Mouse (Mus musculus) spleen, adult 2 months (tissue): ENCODE measurements around the gene Pbx1.

Source experiments
- CTCF ChIP-seq: fragments of 200-500 bp; IDR thresholded peaks from 2 replicates; pipeline ENCODE4 v1.5.1; 2011; ENCODE audit warnings: mild to moderate bottlenecking, inconsistent platforms; ENCODE audit not compliant: insufficient read depth, insufficient read length, insufficient replicate concordance; ENCODE audit errors: extremely low read depth
- POLR2A ChIP-seq: fragments of 200-500 bp; IDR thresholded peaks from 2 replicates; pipeline ENCODE4 v1.6.1; 2011; ENCODE audit warnings: low read depth, low read length, inconsistent platforms

DNA sequence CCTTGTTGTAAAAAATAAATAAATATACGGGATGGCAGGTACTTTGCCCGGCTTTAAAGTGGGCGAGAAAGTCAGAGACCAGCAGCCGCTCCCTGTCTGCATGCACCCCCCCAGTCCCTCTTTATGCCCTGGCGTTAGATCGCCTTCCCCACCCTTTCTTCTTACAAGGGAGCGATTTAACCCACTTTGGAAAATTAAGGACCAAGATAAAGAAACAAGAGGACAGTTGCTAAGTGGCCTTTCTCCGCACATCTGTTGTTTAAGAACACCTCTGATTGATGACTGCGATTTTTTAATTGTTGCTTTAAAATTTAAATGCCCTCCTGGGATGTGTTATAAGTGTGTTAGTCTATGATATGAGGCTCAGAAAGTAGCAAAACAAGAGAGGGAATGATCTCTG lies 5.2 kb downstream of the Pbx1 start:
- TF ChIP-seq CTCF (no peak), POLR2A (no peak)
